ENCODE assay signal across 1 mouse cellular context in the genomic region with DNA sequence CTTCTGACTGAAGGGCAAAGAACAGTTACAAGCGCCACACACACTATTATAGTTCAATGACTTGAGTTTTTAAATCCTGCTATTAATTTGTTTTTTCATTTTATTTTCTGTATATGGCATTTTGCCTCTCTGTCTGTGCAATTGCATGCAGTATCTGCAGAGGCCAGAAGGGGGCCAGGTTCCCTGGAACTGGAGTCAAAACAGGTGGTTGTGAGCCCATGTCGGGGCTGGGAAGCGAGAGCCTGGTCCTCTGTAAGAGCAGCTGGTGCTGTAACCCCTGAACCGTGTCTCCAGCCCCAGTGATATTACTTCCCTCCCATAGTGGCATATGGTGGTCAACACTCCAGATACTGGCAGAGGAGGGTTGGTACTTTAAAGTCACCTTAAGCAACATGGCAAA.
A peak's percentile ranks its signal among the peaks of the same experiment; 100 is the strongest.
TF ChIP-seq lines count a peak whose summit lies in the region.

No protein-coding gene starts in this region.

TF ChIP-seq in CH12.LX, 34 proteins besides CTCF, POLR2A, EP300 and RAD21:
- TF ChIP-seq IRF4 (IDR thresholded peaks at IDR 0.05; ENCODE audit: low read depth, low read length) (no peak), MXI1 (IDR thresholded peaks at IDR 0.05; ENCODE audit: low read depth, low read length) (no peak), GABPA (IDR thresholded peaks at IDR 0.05; ENCODE audit: insufficient replicate concordance, low read depth, low read length) (no peak), ETS1 (conservative IDR thresholded peaks at IDR 0.05; ENCODE audit: low read depth, low read length) (peak; percentile 57), NELFE (IDR thresholded peaks at IDR 0.05; ENCODE audit: low read depth, low read length) (no peak), ZNF384 (IDR thresholded peaks at IDR 0.05; ENCODE audit: low read depth, low read length) (no peak), UBTF (IDR thresholded peaks at IDR 0.05; ENCODE audit: low read depth, low read length) (no peak), MYC (IDR thresholded peaks at IDR 0.05; ENCODE audit: low read depth, low read length) (0 out of 2 replicates have a peak, but pooled peaks have one; percentile 48), MEF2A (IDR thresholded peaks at IDR 0.05; ENCODE audit: borderline replicate concordance, low read depth, low read length) (no peak), CHD1 (IDR thresholded peaks at IDR 0.05; ENCODE audit: low read depth, low read length) (no peak), MAFK (IDR thresholded peaks at IDR 0.05; ENCODE audit: insufficient replicate concordance, low read length) (no peak), PAX5 (IDR thresholded peaks at IDR 0.05; ENCODE audit: low read length) (no peak), JUN (IDR thresholded peaks at IDR 0.05; ENCODE audit: insufficient read depth, low read depth, low read length) (no peak), CHD2 (IDR thresholded peaks at IDR 0.05; ENCODE audit: low read length) (no peak), TCF12 (IDR thresholded peaks at IDR 0.05; ENCODE audit: low read depth, low read length) (peak; percentile 62), USF1 (IDR thresholded peaks at IDR 0.05; ENCODE audit: low read depth, low read length) (no peak), ZKSCAN1 (IDR thresholded peaks at IDR 0.05; ENCODE audit: borderline replicate concordance, low read depth, low read length) (no peak), JUND (conservative IDR thresholded peaks at IDR 0.05; ENCODE audit: low read depth, low read length) (no peak), SIN3A (IDR thresholded peaks at IDR 0.05; ENCODE audit: low read length) (0 out of 2 replicates have a peak, but pooled peaks have one; percentile 4), MAX (IDR thresholded peaks at IDR 0.05; ENCODE audit: low read length) (no peak), ZMIZ1 (IDR thresholded peaks at IDR 0.05; ENCODE audit: low read depth, low read length) (no peak), ELF1 (IDR thresholded peaks at IDR 0.05; ENCODE audit: low read depth, low read length) (no peak), BHLHE40 (IDR thresholded peaks at IDR 0.05; ENCODE audit: low read depth, low read length) (0 out of 2 replicates have a peak, but pooled peaks have one; percentile 26), NRF1 (IDR thresholded peaks at IDR 0.05; ENCODE audit: low read depth, low read length) (no peak), SMC3 (IDR thresholded peaks at IDR 0.05; ENCODE audit: low read depth, low read length) (peak; percentile 68), ZC3H11A (IDR thresholded peaks at IDR 0.05; ENCODE audit: low read depth, low read length) (no peak), TBP (conservative IDR thresholded peaks at IDR 0.05; ENCODE audit: low read depth, low read length) (no peak)
